Mouse (Mus musculus): ENCODE measurements at regions not wholly inside any gene's neighbourhood (a gene's known extent, or its start where the extent isn't known, plus 50 kb on each side); places are given as distances from the start of the nearest gene placed in this dataset.
A peak's percentile ranks its signal among the peaks of the same experiment; 100 is the strongest.

DNA sequence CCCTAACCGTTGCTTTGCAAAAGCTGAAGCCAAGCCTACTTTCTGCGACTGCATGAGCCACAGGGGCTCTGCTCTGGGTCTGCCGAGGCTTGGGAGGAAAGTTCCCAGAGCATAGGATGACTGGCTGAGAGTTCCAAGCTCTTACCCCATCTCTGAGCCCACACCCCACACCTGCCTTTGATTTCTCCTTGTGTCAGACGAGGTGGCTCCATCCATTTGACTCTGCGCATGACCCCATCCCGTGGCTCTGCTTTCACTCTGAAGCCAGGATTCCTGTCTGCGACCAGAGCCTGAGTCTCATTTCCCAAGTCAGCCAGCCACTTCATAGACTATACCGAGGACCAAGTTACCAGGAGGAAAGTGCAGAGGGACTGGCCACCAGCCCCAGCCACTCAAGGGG is 216.1 kb upstream of the Msx2 start:
- H3K4me2 ChIP-seq (replicated peaks): peak overlapping the region; percentile 28; the same call in 1 of the 2 replicates
- H3K4me1 ChIP-seq (replicated peaks): peaks cover 11% of the 10 kb centered on the region
- no peaks in the 10 kb centered on the region for H3K9me3 ChIP-seq
- H3K36me3 ChIP-seq: no peaks in the 10 kb centered on the region
- no peak overlapping the region for H3K4me3 ChIP-seq (replicated peaks)
- WGBS: 50% methylated on average over 8 of the region's 8 CpGs
- no peak for ATAC-seq
- 0 out of 2 replicates have a peak overlapping the region, but pooled peaks have one; percentile 32 for H3K9ac ChIP-seq (replicated peaks)
- H3K27ac ChIP-seq: no peak overlapping the region
- peaks cover 71% of the 10 kb centered on the region for H3K27me3 ChIP-seq

DNA sequence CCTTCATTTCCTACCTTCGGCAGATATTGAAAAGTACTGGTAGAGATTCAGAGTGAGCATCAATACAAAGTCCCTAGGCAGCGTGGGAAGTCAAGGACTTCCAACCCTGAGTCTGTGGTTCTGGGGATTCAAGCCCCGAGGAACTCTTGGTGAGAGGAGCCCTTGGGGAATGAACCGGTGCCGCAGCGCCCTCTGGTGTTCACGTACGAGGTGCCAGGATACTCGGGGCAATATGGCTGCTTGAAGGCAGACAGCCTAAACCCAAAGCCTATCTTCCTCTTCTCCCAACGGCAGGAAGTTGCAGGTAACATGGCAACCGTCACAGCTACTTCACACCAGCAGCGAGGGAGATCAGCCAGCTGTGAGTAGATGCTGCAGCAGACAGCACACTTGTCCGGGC is 215.6 kb upstream of the Msx2 start:
- peaks cover 11% of the 10 kb centered on the region for H3K4me1 ChIP-seq (replicated peaks)
- no peak overlapping the region for H3K4me3 ChIP-seq (replicated peaks)
- peak overlapping the region; percentile 32; the same call in 1 of the 2 replicates for H3K9ac ChIP-seq (replicated peaks)
- 0 out of 2 replicates have a peak, but pooled peaks have one; percentile 40 for ATAC-seq
- 8% methylated on average over 13 of the region's 13 CpGs for WGBS
- H3K27ac ChIP-seq: no peak overlapping the region
- H3K9me3 ChIP-seq: no peaks in the 10 kb centered on the region
- H3K36me3 ChIP-seq: no peaks in the 10 kb centered on the region
- H3K4me2 ChIP-seq (replicated peaks): peak overlapping the region; percentile 28; the same call in 1 of the 2 replicates
- peaks cover 73% of the 10 kb centered on the region for H3K27me3 ChIP-seq

DNA sequence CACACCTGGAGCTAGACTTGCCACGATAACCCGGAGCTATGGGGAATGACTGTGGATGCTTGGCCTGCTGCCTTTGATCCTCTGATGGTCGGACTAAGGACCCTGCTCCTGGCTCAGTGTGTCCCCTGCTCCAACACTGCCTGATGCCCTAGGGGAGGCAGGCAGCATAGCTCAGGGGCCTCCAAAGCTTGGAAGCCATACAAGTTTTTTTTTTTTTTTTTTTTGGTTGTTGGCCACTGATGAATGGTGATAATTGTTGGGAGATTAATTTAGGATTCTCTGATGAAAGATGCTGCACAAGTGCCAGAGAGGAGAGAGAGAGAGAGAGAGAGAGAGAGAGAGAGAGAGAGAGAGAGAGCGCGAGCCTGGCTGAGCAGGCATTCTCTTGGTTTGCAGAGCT is 211.6 kb upstream of the Msx2 start:
- ATAC-seq: no peak
- WGBS: 60% methylated on average over 5 of the region's 5 CpGs
- peaks cover 79% of the 10 kb centered on the region for H3K27me3 ChIP-seq

GRCm38 (mm10) chr13:53677187-53677586 is 204.3 kb upstream of the Msx2 start:
- WGBS: 92% methylated on average over 10 of the region's 10 CpGs
- no peak overlapping the region for H3K27ac ChIP-seq
- H3K9ac ChIP-seq (replicated peaks): no peak overlapping the region
- peaks cover 8% of the 10 kb centered on the region for H3K4me1 ChIP-seq (replicated peaks)
- H3K27me3 ChIP-seq: peaks cover 26% of the 10 kb centered on the region
- no peaks in the 10 kb centered on the region for H3K9me3 ChIP-seq
- ATAC-seq: no peak
- H3K4me2 ChIP-seq (replicated peaks): no peak overlapping the region
- no peak overlapping the region for H3K4me3 ChIP-seq (replicated peaks)
- H3K36me3 ChIP-seq: no peaks in the 10 kb centered on the region

More for the DNA sequence above, 211.6 kb upstream of the Msx2 start:
- no peak overlapping the region for H3K9ac ChIP-seq (replicated peaks)
- no peak overlapping the region for H3K27ac ChIP-seq
- no peaks in the 10 kb centered on the region for H3K36me3 ChIP-seq
- H3K9me3 ChIP-seq: no peaks in the 10 kb centered on the region
- H3K4me2 ChIP-seq (replicated peaks): no peak overlapping the region
- no peak overlapping the region for H3K4me3 ChIP-seq (replicated peaks)
- H3K4me1 ChIP-seq (replicated peaks): peaks cover 19% of the 10 kb centered on the region

GRCm38 (mm10) chr13:53670361-53670760 is 197.5 kb upstream of the Msx2 start:
- WGBS: 82% methylated on average over 19 of the region's 19 CpGs
- Histone ChIP-seq H3K4me1 (replicated peaks) (no peaks in the 10 kb centered on the region), H3K9ac (replicated peaks) (no peak overlapping the region), H3K9me3 (no peaks in the 10 kb centered on the region), H3K4me2 (replicated peaks) (no peak overlapping the region), H3K4me3 (replicated peaks) (no peak overlapping the region), H3K27me3 (no peaks in the 10 kb centered on the region), H3K36me3 (no peaks in the 10 kb centered on the region), H3K27ac (no peak overlapping the region)
- no peak for ATAC-seq

DNA sequence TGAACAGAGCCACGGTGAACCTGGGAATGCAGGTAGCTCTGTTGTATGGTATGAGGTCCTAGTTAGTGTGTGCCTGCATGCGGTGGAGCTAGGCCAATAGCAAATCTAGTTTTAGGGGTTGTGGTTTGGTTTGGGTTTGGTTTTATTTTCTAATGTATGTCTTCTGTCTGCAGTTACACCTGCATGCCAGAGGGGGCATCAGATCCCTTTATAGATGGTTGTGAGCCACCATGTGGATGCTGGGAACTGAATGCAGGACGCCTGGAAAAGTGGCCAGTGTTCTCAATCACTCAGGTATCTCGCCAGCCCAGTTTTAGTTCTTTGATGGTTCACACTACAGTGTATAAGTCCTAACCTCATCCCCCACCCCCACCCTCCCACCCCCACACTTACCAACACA is 194.6 kb upstream of the Msx2 start:
- WGBS: 90% methylated on average over 4 of the region's 4 CpGs

GRCm38 (mm10) chr13:53665592-53665991 is 192.7 kb upstream of the Msx2 start:
- Histone ChIP-seq H3K4me3 (replicated peaks) (no peak overlapping the region), H3K36me3 (no peaks in the 10 kb centered on the region), H3K4me2 (replicated peaks) (no peak overlapping the region), H3K9ac (replicated peaks) (no peak overlapping the region), H3K9me3 (no peaks in the 10 kb centered on the region), H3K4me1 (replicated peaks) (no peaks in the 10 kb centered on the region), H3K27me3 (no peaks in the 10 kb centered on the region), H3K27ac (no peak overlapping the region)
- WGBS: 88% methylated on average over 2 of the region's 2 CpGs
- no peak for ATAC-seq

More for the DNA sequence above, 194.6 kb upstream of the Msx2 start:
- ATAC-seq: no peak
- Histone ChIP-seq H3K9ac (replicated peaks) (no peak overlapping the region), H3K27ac (no peak overlapping the region), H3K4me1 (replicated peaks) (no peaks in the 10 kb centered on the region), H3K9me3 (no peaks in the 10 kb centered on the region), H3K4me2 (replicated peaks) (no peak overlapping the region), H3K27me3 (no peaks in the 10 kb centered on the region), H3K4me3 (replicated peaks) (no peak overlapping the region), H3K36me3 (no peaks in the 10 kb centered on the region)

- no peaks in the 10 kb centered on the region for H3K4me1 ChIP-seq (replicated peaks)
- no peak overlapping the region for H3K4me3 ChIP-seq (replicated peaks)
- 92% methylated on average over 7 of the region's 7 CpGs for WGBS
- no peak overlapping the region for H3K9ac ChIP-seq (replicated peaks)
- no peak overlapping the region for H3K4me2 ChIP-seq (replicated peaks)
- H3K36me3 ChIP-seq: no peaks in the 10 kb centered on the region
- no peak for ATAC-seq
- no peak overlapping the region for H3K27ac ChIP-seq
- no peaks in the 10 kb centered on the region for H3K27me3 ChIP-seq
- no peaks in the 10 kb centered on the region for H3K9me3 ChIP-seq
Measured at GRCm38 (mm10) chr13:53664631-53665230, 191.9 kb upstream of the Msx2 start.

- no peaks in the 10 kb centered on the region for H3K36me3 ChIP-seq
- no peak for ATAC-seq
- H3K4me3 ChIP-seq (replicated peaks): no peak overlapping the region
- H3K9me3 ChIP-seq: no peaks in the 10 kb centered on the region
- no peaks in the 10 kb centered on the region for H3K4me1 ChIP-seq (replicated peaks)
- no peak overlapping the region for H3K4me2 ChIP-seq (replicated peaks)
- no peak overlapping the region for H3K27ac ChIP-seq
- 59% methylated on average over 4 of the region's 4 CpGs for WGBS
- H3K9ac ChIP-seq (replicated peaks): no peak overlapping the region
- peaks cover 6% of the 10 kb centered on the region; the same call in 1 of the 2 replicates for H3K27me3 ChIP-seq
Measured at GRCm38 (mm10) chr13:53652826-53653225, 180.0 kb upstream of the Msx2 start.

- H3K4me2 ChIP-seq (replicated peaks): no peak overlapping the region
- no peaks in the 10 kb centered on the region for H3K9me3 ChIP-seq
- 93% methylated on average over 15 of the region's 15 CpGs for WGBS
- H3K4me3 ChIP-seq (replicated peaks): no peak overlapping the region
- no peaks in the 10 kb centered on the region for H3K36me3 ChIP-seq
- no peak for ATAC-seq
- no peaks in the 10 kb centered on the region for H3K4me1 ChIP-seq (replicated peaks)
- H3K27ac ChIP-seq: no peak overlapping the region
- no peak overlapping the region for H3K9ac ChIP-seq (replicated peaks)
- peaks cover 6% of the 10 kb centered on the region; the same call in 1 of the 2 replicates for H3K27me3 ChIP-seq
Measured at GRCm38 (mm10) chr13:53648353-53648752, 175.5 kb upstream of the Msx2 start.

DNA sequence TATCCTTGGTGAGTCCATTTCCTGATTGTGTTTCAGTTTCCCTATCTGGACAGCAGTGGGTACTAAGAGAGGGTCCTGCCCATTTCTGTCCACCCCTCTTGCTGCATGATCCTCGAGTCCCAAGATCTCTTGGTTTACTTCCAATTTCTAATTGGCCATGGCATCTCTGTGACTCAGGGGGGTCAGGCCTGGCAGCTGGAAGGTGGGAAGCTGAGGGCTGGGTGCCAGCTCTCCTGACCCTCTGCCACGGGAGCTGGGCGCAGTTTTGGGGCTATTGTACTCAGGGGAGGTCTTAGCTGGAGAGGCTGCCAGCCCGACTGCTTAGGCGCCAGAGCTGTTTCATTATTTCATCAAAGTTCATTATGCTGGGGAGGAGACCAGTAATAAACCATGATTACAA is 169.7 kb upstream of the Msx2 start:
- no peak for ATAC-seq
- no peak overlapping the region for H3K4me2 ChIP-seq (replicated peaks)
- H3K4me3 ChIP-seq (replicated peaks): no peak overlapping the region
- no peaks in the 10 kb centered on the region for H3K36me3 ChIP-seq
- no peak overlapping the region for H3K27ac ChIP-seq
- no peaks in the 10 kb centered on the region for H3K9me3 ChIP-seq
- no peaks in the 10 kb centered on the region for H3K27me3 ChIP-seq
- H3K4me1 ChIP-seq (replicated peaks): no peaks in the 10 kb centered on the region
- 84% methylated on average over 5 of the region's 5 CpGs for WGBS
- H3K9ac ChIP-seq (replicated peaks): no peak overlapping the region

DNA sequence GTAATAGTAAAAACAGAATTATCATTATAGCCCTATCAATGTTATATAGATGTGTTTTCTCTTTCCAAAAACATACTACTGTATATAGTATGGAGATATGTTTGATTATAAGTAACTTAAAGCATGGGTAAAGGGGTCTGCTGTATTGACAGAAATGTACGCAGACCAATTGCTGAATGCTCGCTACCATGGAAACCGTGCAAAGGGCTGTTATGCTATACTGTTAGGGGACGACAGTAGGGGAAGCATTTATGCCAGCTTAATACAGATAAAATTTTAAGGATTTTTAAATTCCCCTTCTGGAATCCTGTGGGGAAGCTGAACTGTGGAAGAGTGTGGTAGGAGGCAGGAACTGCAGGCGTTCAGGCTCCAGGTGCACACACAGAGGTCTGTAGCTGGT is 166.7 kb upstream of the Msx2 start:
- 84% methylated on average over 5 of the region's 5 CpGs for WGBS
- no peak overlapping the region for H3K4me3 ChIP-seq (replicated peaks)
- no peak overlapping the region for H3K4me2 ChIP-seq (replicated peaks)
- no peaks in the 10 kb centered on the region for H3K27me3 ChIP-seq
- no peaks in the 10 kb centered on the region for H3K9me3 ChIP-seq
- no peaks in the 10 kb centered on the region for H3K4me1 ChIP-seq (replicated peaks)
- H3K36me3 ChIP-seq: no peaks in the 10 kb centered on the region
- no peak for ATAC-seq
- H3K27ac ChIP-seq: no peak overlapping the region
- H3K9ac ChIP-seq (replicated peaks): no peak overlapping the region

DNA sequence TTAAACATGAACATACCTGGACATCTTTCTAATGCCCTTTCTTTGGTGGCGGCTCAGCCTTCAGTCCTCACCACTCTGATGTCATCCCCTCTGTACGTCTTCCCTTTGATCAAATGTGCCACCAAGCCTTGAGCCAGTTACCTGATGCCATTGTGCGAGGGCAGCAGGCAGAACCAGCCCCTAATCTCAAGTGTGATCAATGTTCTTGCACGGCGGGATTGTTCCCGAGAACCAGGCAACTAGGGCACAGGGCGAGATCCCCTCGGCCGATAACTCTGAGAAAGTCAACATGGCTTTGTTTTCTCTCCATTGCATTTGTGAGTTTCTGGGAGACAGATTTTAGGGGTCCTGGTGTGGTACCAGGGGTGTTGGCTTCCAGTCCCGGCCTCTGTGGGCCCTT is 166.2 kb upstream of the Msx2 start:
- no peaks in the 10 kb centered on the region for H3K36me3 ChIP-seq
- H3K4me1 ChIP-seq (replicated peaks): no peaks in the 10 kb centered on the region
- H3K4me2 ChIP-seq (replicated peaks): no peak overlapping the region
- no peak overlapping the region for H3K9ac ChIP-seq (replicated peaks)
- no peak overlapping the region for H3K27ac ChIP-seq
- no peak for ATAC-seq
- WGBS: 80% methylated on average over 10 of the region's 10 CpGs
- H3K9me3 ChIP-seq: no peaks in the 10 kb centered on the region
- H3K27me3 ChIP-seq: no peaks in the 10 kb centered on the region
- no peak overlapping the region for H3K4me3 ChIP-seq (replicated peaks)

All from midbrain, embryonic 13.5 days (tissue).